8 mouse cellular contexts compared by ENCODE assay signal in genomic region chr2:70563721-70564645, GRCm38 (mm10). TPM values are rescaled to one million over a fixed set of nuclear protein-coding genes. Genes with fewer than 3 reads are reported as not detected.
DNase-seq lines count a peak whose midpoint lies in the region; ATAC-seq and TF ChIP-seq lines count a peak whose summit lies in the region.

No protein-coding gene starts in this region.

- no peaks in the 10 kb centered on the region for H3K36me3 ChIP-seq in embryonic facial prominence, embryonic 12.5 days
- H3K36me3 ChIP-seq in hindbrain, embryonic 16.5 days (ENCODE audit: control insufficient read depth, insufficient read depth, low read length): no peaks in the 10 kb centered on the region
- H3K36me3 ChIP-seq in neural tube, embryonic 13.5 days: no peaks in the 10 kb centered on the region

- intact Hi-C loops in left cerebral cortex, postnatal 4 days (cut with DNase I): loop anchor here (5.0 to 10.0 kb wide), 2 partner anchors 927 to 971 kb away; no protein-coding TSS in a partner anchor

- H3K4me2 ChIP-seq in embryonic facial prominence, embryonic 12.5 days (replicated peaks): peak overlapping the region; percentile 44
- peak overlapping the region; percentile 59 for H3K4me2 ChIP-seq in hindbrain, embryonic 16.5 days (ENCODE audit: low read length)
- H3K4me2 ChIP-seq in neural tube, embryonic 13.5 days: peak overlapping the region; percentile 64

- no peak for DNase-seq in layer of hippocampus, adult 2 months (ENCODE audit: low spot score in 2 of 2)
- no peak for DNase-seq in layer of hippocampus, adult 9-10 months (ENCODE audit: low spot score)
- DNase-seq in cerebellum, adult 11-12 months: no peak
- DNase-seq in Muller cell, postnatal 12 days (ENCODE audit: inconsistent ontology term): no peak
- no peak for DNase-seq in left cerebral cortex, postnatal 4 days

- H3K4me1 ChIP-seq in embryonic facial prominence, embryonic 12.5 days: peaks cover 58% of the 10 kb centered on the region
- H3K4me1 ChIP-seq in hindbrain, embryonic 16.5 days (ENCODE audit: control insufficient read depth, insufficient read depth, low read depth, low read length): peaks cover 9% of the 10 kb centered on the region
- peaks cover 81% of the 10 kb centered on the region for H3K4me1 ChIP-seq in neural tube, embryonic 13.5 days (replicated peaks)

- 1% methylated on average over 38 of the region's 38 CpGs for WGBS in embryonic facial prominence, embryonic 12.5 days
- under 1% methylated on average over 38 of the region's 38 CpGs for WGBS in hindbrain, embryonic 16.5 days
- under 1% methylated on average over 37 of the region's 38 CpGs for WGBS in neural tube, embryonic 13.5 days

- peaks cover 98% of the 10 kb centered on the region for H3K27me3 ChIP-seq in embryonic facial prominence, embryonic 12.5 days
- H3K27me3 ChIP-seq in hindbrain, embryonic 16.5 days (replicated peaks; ENCODE audit: control insufficient read depth, insufficient read depth, low read length): peaks cover 22% of the 10 kb centered on the region
- peaks cover 97% of the 10 kb centered on the region for H3K27me3 ChIP-seq in neural tube, embryonic 13.5 days

- no peak overlapping the region; the same call in 1 of the 2 replicates for H3K9ac ChIP-seq in embryonic facial prominence, embryonic 12.5 days
- peak overlapping the region; percentile 67 for H3K9ac ChIP-seq in hindbrain, embryonic 16.5 days (ENCODE audit: low read depth, low read length)
- peak overlapping the region; percentile 82 for H3K9ac ChIP-seq in neural tube, embryonic 13.5 days

- no peaks in the 10 kb centered on the region for H3K9me3 ChIP-seq in embryonic facial prominence, embryonic 12.5 days
- no peaks in the 10 kb centered on the region for H3K9me3 ChIP-seq in hindbrain, embryonic 16.5 days (ENCODE audit: control insufficient read depth, low read length)
- H3K9me3 ChIP-seq in neural tube, embryonic 13.5 days: no peaks in the 10 kb centered on the region

- peak overlapping the region; percentile 91 for H3K27ac ChIP-seq in layer of hippocampus, adult 2 months
- H3K27ac ChIP-seq in embryonic facial prominence, embryonic 12.5 days: no peak overlapping the region
- peak overlapping the region; percentile 88 for H3K27ac ChIP-seq in hindbrain, embryonic 16.5 days (ENCODE audit: low read depth, low read length)
- peak overlapping the region; percentile 94 for H3K27ac ChIP-seq in neural tube, embryonic 13.5 days (replicated peaks)

- no peak for TF ChIP-seq CTCF in layer of hippocampus, adult 2 months (conservative IDR thresholded peaks at IDR 0.05)

- ATAC-seq in embryonic facial prominence, embryonic 12.5 days (ENCODE audit: insufficient number of reproducible peaks, insufficient read depth, low FRiP score, low TSS enrichment): no peak
- no peak for ATAC-seq in hindbrain, embryonic 16.5 days
- no peak for ATAC-seq in neural tube, embryonic 13.5 days (ENCODE audit: low read depth)

- peak overlapping the region; percentile 61 for H3K4me3 ChIP-seq in layer of hippocampus, adult 2 months
- peak overlapping the region; percentile 28 for H3K4me3 ChIP-seq in embryonic facial prominence, embryonic 12.5 days
- peak overlapping the region; percentile 53 for H3K4me3 ChIP-seq in hindbrain, embryonic 16.5 days (ENCODE audit: low read length)
- peak overlapping the region; percentile 53 for H3K4me3 ChIP-seq in neural tube, embryonic 13.5 days

RNA-seq across cellular contexts. Expression of gene Gad1, which starts 11.1 kb away (rescaled TPM):
- 100 to 1,000 TPM; 343 to 384 TPM for total RNA-seq in layer of hippocampus, adult 2 months (2021)
- polyA plus RNA-seq in embryonic facial prominence, embryonic 12.5 days (2016; fragmentation: Nextera tagmentation; extraction: Ambion mirVana): 0.96 and 2.2 TPM in 2 replicates
- 125 and 131 TPM in 2 replicates for polyA plus RNA-seq in hindbrain, embryonic 16.5 days (2015; fragmentation: Nextera tagmentation; extraction: Ambion mirVana)
- 36.6 and 36.9 TPM in 2 replicates for polyA plus RNA-seq in neural tube, embryonic 13.5 days (2015; fragmentation: Nextera tagmentation; extraction: Ambion mirVana)
- total RNA-seq in left cerebral cortex, postnatal 4 days (2021): 100 to 1,000 TPM; 108 to 166 TPM

RNA-seq across cellular contexts. Expression of gene Erich2, which starts 55.4 kb away (rescaled TPM):
- total RNA-seq in layer of hippocampus, adult 2 months (2021): under 1 TPM in 1 of 2 experiments, not detected in 1; 0.39 TPM
- polyA plus RNA-seq in embryonic facial prominence, embryonic 12.5 days (2016; fragmentation: Nextera tagmentation; extraction: Ambion mirVana): 2.1 and 2.4 TPM in 2 replicates
- polyA plus RNA-seq in hindbrain, embryonic 16.5 days (2015; fragmentation: Nextera tagmentation; extraction: Ambion mirVana): 3.1 and 4.0 TPM in 2 replicates
- 0.68 and 0.80 TPM in 2 replicates for polyA plus RNA-seq in neural tube, embryonic 13.5 days (2015; fragmentation: Nextera tagmentation; extraction: Ambion mirVana)
- total RNA-seq in left cerebral cortex, postnatal 4 days (2021): 1 to 10 TPM; 1.6 to 3.9 TPM

Comparison
In these comparisons a context has a peak if more than half of its experiments do, and no peak if none do; other contexts are left out.
1. RNA of gene Gad1, which starts 11.1 kb away (polyA plus RNA-seq): 125 to 131 TPM in hindbrain, embryonic 16.5 days and 36.6 to 36.9 TPM in neural tube, embryonic 13.5 days; 0.96 to 2.2 TPM in embryonic facial prominence, embryonic 12.5 days; every median in the first group is over 10 times any median in the second.
2. Peak in every context shown above with its lines, with median percentiles within 50 percentile points of each other: H3K4me3 ChIP-seq and H3K4me2 ChIP-seq.